Mouse (Mus musculus) small intestine, adult 2 months (tissue): ENCODE measurements at regions not wholly inside any gene's neighbourhood (a gene's known extent, or its start where the extent isn't known, plus 50 kb on each side); places are given as distances from the start of the nearest gene placed in this dataset.
A peak's percentile ranks its signal among the peaks of the same experiment; 100 is the strongest.

ENCODE experiments used
- H3K27ac ChIP-seq: fragments of 200-500 bp; 2 replicates; pipeline ENCODE4 v1.5.1; 2012; ENCODE audit warnings: low read depth, low read length, control low read depth, inconsistent platforms; ENCODE audit not compliant: insufficient read depth
- H3K27me3 ChIP-seq: fragments of 200-500 bp; 2 replicates; pipeline ENCODE4 v1.6.1; 2012; ENCODE audit warnings: mild to moderate bottlenecking, moderate library complexity, low read length, inconsistent platforms; ENCODE audit not compliant: control insufficient read depth, insufficient read depth
- H3K36me3 ChIP-seq: fragments of 200-500 bp; 2 replicates; pipeline ENCODE4 v1.6.1; 2012; ENCODE audit warnings: mild to moderate bottlenecking, low read length, control low read depth, inconsistent platforms; ENCODE audit not compliant: control insufficient read depth, insufficient read depth
- H3K4me1 ChIP-seq: fragments of 200-500 bp; 2 replicates; pipeline ENCODE4 v1.6.1; 2012; ENCODE audit warnings: low read length, inconsistent platforms, mixed read lengths; ENCODE audit not compliant: control insufficient read depth, insufficient read depth, insufficient read length
- H3K4me3 ChIP-seq: fragments of 200-500 bp; 2 replicates; pipeline ENCODE4 v1.5.1; 2012; ENCODE audit warnings: low read depth, mild to moderate bottlenecking, control low read depth, inconsistent platforms, low read length, moderate library complexity
- CTCF ChIP-seq: fragments of 200-500 bp; IDR thresholded peaks from 2 replicates; pipeline ENCODE4 v1.5.1; 2012; ENCODE audit warnings: low read depth, mild to moderate bottlenecking, control low read depth, inconsistent platforms, low read length, moderate library complexity, mixed read lengths; ENCODE audit not compliant: insufficient replicate concordance, insufficient read length; ENCODE audit errors: extremely low read depth
- POLR2A ChIP-seq: fragments of 200-500 bp; IDR thresholded peaks from 2 replicates; pipeline ENCODE4 v1.6.1; 2012; ENCODE audit warnings: low read depth, mild to moderate bottlenecking, control low read depth, inconsistent platforms, low read length, moderate library complexity
- WGBS: fragments of 180-500 bp; shearing (Covaris S2); methylation state at CpG from one replicate; pipeline ENCODE4 v1.1.7; 2018; 5-methylcytosine and 5-hydroxymethylcytosine counted together

DNA sequence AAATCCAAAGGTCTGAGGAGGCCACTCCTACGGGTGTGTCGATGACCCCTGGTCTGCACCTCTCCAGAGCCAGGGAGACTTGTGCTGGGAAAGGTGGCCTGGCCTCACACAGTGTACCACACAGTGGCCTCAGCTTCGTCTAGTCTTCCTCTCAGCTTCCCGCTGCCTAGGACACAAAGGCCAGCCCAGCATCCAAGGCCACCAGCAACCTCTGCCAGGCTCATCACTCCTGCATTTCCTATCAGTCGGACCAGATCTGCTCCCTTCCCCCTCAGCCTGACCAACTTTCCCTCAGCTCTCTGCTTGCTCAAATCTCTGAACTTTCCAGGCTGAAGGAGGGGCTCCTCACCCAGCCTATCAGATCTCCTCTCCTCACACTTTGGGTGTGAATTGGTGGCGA lies 213.8 kb downstream of the Rplp1 start:
- Histone ChIP-seq H3K4me3 (no peak overlapping the region), H3K36me3 (no peaks in the 10 kb centered on the region), H3K27me3 (no peaks in the 10 kb centered on the region), H3K27ac (no peak overlapping the region), H3K4me1 (peaks cover 16% of the 10 kb centered on the region)
- no peak for TF ChIP-seq CTCF
- no peak for TF ChIP-seq POLR2A
- WGBS = 92% methylated on average over 6 of the region's 6 CpGs

DNA sequence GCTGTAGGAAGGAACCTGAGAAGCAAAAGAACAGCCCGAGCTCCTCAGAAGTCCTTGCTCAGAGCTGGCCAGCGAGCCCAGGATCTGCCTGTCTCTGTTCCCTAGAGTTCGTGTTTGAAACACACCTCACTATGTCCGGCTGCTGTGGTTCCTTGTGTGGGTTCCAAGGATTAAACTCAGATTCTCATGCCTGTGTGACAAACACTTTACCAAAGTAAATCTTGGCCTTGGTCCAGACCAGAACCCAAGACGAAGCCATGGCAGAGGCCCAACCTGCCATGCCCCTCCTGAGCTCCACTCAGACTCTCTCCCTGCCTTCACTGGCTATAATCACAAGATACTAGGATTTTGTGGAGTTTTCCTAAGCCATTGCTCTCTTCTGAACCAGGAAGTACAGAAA lies 214.7 kb downstream of the Rplp1 start:
- H3K36me3 ChIP-seq = no peaks in the 10 kb centered on the region
- peaks cover 22% of the 10 kb centered on the region for H3K4me1 ChIP-seq
- no peak overlapping the region for H3K4me3 ChIP-seq
- 59% methylated on average over 5 of the region's 5 CpGs for WGBS
- no peak for TF ChIP-seq CTCF
- TF ChIP-seq POLR2A = no peak
- no peak overlapping the region for H3K27ac ChIP-seq
- H3K27me3 ChIP-seq = no peaks in the 10 kb centered on the region

DNA sequence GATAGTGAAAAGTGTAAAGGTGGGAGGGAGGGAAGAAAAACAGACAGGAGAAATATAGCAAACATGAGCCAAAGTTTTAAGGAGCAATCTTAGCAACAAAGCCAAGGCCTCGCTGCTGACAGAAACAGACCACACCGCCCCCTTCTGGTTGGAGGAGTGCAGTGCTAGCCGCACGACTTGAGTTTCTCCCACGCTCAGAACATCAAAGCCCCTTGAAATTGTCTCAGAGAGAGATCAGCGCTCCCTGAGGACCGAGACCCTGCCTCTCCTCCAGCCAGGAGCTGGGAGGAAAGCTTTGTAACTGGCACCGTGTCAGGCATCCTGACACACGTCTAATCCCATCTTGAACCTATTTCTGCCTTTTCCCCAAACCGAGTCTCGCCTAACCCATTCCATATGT lies 216.4 kb downstream of the Rplp1 start:
- no peaks in the 10 kb centered on the region for H3K36me3 ChIP-seq
- WGBS = 14% methylated on average over 11 of the region's 11 CpGs
- no peak overlapping the region for H3K27ac ChIP-seq
- H3K4me1 ChIP-seq = peaks cover 24% of the 10 kb centered on the region
- H3K4me3 ChIP-seq = peak overlapping the region; percentile 31
- TF ChIP-seq POLR2A (0 out of 2 replicates have a peak, but pooled peaks have one; percentile 15), CTCF (peak; percentile 99)
- H3K27me3 ChIP-seq = no peaks in the 10 kb centered on the region

DNA sequence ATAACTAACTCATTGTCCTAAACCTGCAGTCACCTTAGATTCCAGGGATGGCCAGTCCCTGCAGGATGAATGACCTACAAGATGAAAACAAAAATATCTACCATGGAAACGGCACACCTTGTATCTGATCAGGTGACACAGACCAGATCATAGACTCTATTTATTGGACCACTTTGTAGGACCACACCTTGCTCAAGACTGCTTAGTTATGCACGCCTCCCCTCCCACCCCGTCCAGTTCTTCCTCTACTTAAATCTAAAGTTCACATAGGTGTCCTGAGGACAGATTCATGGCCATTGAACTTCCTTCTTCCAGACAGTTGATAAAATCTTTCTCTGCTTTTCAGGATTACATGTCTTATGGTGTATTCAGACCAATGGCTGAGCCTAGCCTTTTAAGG lies 217.5 kb downstream of the Rplp1 start:
- no peak overlapping the region for H3K4me3 ChIP-seq
- peaks cover 27% of the 10 kb centered on the region for H3K4me1 ChIP-seq
- H3K36me3 ChIP-seq = no peaks in the 10 kb centered on the region
- H3K27ac ChIP-seq = peak overlapping the region; percentile 69
- no peaks in the 10 kb centered on the region for H3K27me3 ChIP-seq
- TF ChIP-seq POLR2A (no peak), CTCF (no peak)
- WGBS = 33% methylated on average over 3 of the region's 3 CpGs

DNA sequence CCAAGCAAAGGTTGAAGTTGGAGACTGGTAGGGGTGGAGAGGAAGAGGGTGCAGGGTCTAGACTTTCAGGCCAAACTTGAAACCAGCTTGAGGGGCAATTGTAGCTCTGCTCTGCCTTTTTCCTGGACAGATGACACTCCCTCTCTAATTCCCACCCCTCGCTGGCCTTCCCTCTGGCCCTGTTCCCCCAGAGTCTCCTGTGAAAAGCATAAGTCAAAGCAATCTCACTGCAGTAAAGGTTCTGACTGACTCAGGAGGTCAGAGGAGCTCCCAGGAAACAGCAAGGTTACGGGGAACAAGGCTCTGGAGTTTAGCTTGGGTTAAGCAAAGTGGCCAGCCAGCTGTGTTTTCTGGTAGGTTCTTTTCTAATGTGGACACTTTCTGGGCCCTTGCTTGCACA lies 218.5 kb downstream of the Rplp1 start:
- no peak overlapping the region for H3K4me3 ChIP-seq
- H3K27ac ChIP-seq = peak overlapping the region; percentile 89
- no peaks in the 10 kb centered on the region for H3K36me3 ChIP-seq
- WGBS = 86% methylated on average over 2 of the region's 2 CpGs
- no peak for TF ChIP-seq POLR2A
- no peak for TF ChIP-seq CTCF
- H3K4me1 ChIP-seq = peaks cover 30% of the 10 kb centered on the region
- H3K27me3 ChIP-seq = no peaks in the 10 kb centered on the region

DNA sequence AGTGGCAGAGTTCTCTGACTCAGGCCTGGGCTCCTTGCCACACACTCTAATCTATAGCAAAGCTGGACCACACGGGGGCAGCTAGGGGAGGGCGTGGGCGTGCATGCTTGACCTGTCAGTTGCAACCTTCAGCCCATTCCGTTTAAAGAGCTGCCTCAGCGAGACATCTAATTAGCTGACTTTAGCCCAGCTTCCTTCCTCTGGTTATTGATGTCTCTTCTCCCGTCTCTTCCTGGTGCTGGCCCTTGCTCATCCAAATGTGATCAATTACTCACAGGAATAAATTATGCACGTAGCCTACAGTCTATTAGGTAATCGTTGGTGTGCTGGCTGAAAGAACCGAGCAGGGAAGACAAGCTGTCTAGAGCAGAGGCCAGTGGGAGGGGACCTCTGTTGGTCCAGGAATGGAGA lies 219.0 kb downstream of the Rplp1 start:
- H3K4me1 ChIP-seq = peaks cover 34% of the 10 kb centered on the region; the same call in 1 of the 2 replicates
- no peaks in the 10 kb centered on the region for H3K27me3 ChIP-seq
- H3K36me3 ChIP-seq = no peaks in the 10 kb centered on the region
- TF ChIP-seq CTCF (no peak), POLR2A (no peak)
- WGBS = 9% methylated on average over 9 of the region's 9 CpGs
- H3K27ac ChIP-seq = peak overlapping the region; percentile 89
- H3K4me3 ChIP-seq = no peak overlapping the region

DNA sequence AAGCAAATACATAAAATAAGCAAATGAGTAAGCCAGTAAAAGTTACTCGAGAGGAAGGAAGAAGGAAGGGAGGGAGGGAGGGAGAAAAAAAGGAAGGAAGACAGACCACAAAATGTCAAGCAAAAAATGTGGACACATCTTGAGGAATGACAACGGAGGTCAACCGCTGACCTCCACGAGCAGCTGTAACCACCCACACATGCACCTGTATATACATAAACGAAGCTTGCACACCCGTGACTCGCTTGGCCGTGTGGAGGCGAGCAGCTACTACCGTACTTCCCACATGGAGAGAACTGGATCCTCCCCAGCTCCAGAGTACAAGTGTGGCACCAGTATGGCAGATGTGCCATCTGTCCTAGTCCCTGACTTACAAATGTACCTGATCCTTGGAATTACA lies 220.1 kb downstream of the Rplp1 start:
- Histone ChIP-seq H3K27me3 (no peaks in the 10 kb centered on the region), H3K27ac (no peak overlapping the region), H3K4me3 (no peak overlapping the region), H3K4me1 (peaks cover 39% of the 10 kb centered on the region; the same call in 1 of the 2 replicates), H3K36me3 (no peaks in the 10 kb centered on the region)
- TF ChIP-seq CTCF (no peak), POLR2A (no peak)
- WGBS = 82% methylated on average over 10 of the region's 10 CpGs
